Mouse (Mus musculus) liver, embryonic 16.5 days (tissue): ENCODE results near the gene Dusp14. TPM values are rescaled to one million over a fixed set of nuclear protein-coding genes. Genes with fewer than 3 reads are reported as not detected.

Experiments
- ATAC-seq: fragments of 200-750 bp; cut with Nextera tagmentation; 2 replicates; pipeline ENCODE4 v1.8.0; 2017; ENCODE audit warnings: low read depth, mild to moderate bottlenecking, moderate number of reproducible peaks, moderate library complexity
- H3K27ac ChIP-seq: fragments of 300-500 bp; sonication (generic); 2 replicates; pipeline ENCODE4 v1.5.1; 2014; ENCODE audit warnings: mild to moderate bottlenecking, low read length
- H3K27me3 ChIP-seq: fragments of 300-500 bp; sonication (generic); 2 replicates; pipeline ENCODE4 v1.6.1; 2014; ENCODE audit warnings: low read depth, low read length, mixed read lengths; ENCODE audit not compliant: control insufficient read depth, insufficient read depth
- H3K36me3 ChIP-seq: fragments of 300-500 bp; sonication (generic); 2 replicates; pipeline ENCODE4 v1.6.1; 2014; ENCODE audit warnings: mild to moderate bottlenecking; ENCODE audit not compliant: control insufficient read depth, insufficient read depth
- H3K4me1 ChIP-seq: fragments of 300-500 bp; sonication (generic); 2 replicates; pipeline ENCODE4 v1.6.1; 2014; ENCODE audit warnings: low read depth, low read length, mixed read lengths; ENCODE audit not compliant: control insufficient read depth
- H3K4me2 ChIP-seq: fragments of 300-500 bp; sonication (generic); 2 replicates; pipeline ENCODE4 v1.6.1; 2014; ENCODE audit warnings: low read depth, low read length, mixed read lengths
- H3K4me3 ChIP-seq: fragments of 300-500 bp; sonication (generic); 2 replicates; pipeline ENCODE4 v1.5.1; 2014; ENCODE audit warnings: low read depth, mild to moderate bottlenecking, low read length
- H3K9ac ChIP-seq: fragments of 300-500 bp; sonication (generic); 2 replicates; pipeline ENCODE4 v1.6.1; 2014; ENCODE audit warnings: low read depth, low read length
- H3K9me3 ChIP-seq: fragments of 300-500 bp; sonication (generic); replicated peaks from 2 replicates; pipeline ENCODE4 v1.6.1; 2016; ENCODE audit warnings: low read length; ENCODE audit not compliant: control insufficient read depth
- WGBS: fragments of 180-500 bp; shearing (Covaris S2); extraction: QIAGEN DNeasy Blood & Tissue Kit; methylation state at CpG from one replicate; pipeline ENCODE4 v1.1.7; 2014; ENCODE audit not compliant: insufficient replicate concordance; 5-methylcytosine and 5-hydroxymethylcytosine counted together
- polyA plus RNA-seq: library from polyadenylated mRNA; unstranded; fragments of >200 nt; fragmentation: Nextera tagmentation; extraction: Ambion mirVana; gene quantifications from 2 replicates; pipeline ENCODE4 v1.2.1, GENCODE M21; 2015

Dusp14 gene
- polyA plus RNA-seq, 1 experiment from 2014 or later: 1.5 TPM

DNA sequence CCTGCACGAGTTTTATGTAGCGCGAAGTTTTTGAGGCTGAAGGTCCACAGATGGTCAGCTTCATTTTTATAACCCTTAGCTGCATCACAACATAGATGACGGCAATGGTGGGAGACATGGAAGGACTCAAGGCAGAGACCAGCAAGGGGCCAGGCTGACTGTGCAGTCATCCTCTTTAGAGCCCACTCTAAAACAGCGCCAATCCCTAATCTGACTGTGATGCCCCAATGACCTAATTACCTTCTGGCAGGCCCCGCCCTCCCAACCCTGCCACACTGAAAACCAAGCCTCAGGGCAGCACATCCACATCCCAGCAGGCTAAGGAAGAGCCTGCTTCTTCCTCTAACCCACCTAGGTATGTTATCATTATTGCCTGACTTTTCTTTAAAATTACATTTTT, 8.4 kb downstream of the Dusp14 start:
- Histone ChIP-seq H3K36me3 (no peaks in the 10 kb centered on the region), H3K9me3 (no peaks in the 10 kb centered on the region), H3K9ac (no peak overlapping the region), H3K27me3 (peaks cover under 1% of the 10 kb centered on the region), H3K4me1 (no peaks in the 10 kb centered on the region), H3K4me3 (no peak overlapping the region), H3K27ac (no peak overlapping the region), H3K4me2 (no peak overlapping the region)
- 66% methylated on average over 6 of the region's 6 CpGs for WGBS
- no peak for ATAC-seq

DNA sequence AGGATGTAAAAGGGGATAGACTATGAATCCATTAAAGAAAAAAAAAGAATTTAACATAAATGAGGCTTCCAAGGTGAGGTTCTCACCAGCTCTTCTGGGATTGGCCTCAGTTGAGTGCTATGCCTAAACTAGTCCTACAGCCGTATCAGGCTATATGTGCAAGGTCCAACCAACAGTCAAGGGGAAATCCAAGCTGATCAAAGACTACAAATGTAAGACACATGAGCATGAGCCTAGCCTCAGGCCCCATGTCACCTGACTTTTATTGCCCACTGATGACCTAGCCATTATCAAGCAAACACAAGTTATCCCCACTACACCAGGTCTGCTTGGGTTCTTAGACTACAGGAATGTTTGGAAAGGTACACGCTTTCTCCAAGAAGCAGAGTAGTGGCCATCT, 9.3 kb downstream of the Dusp14 start:
- H3K9ac ChIP-seq: no peak overlapping the region
- H3K36me3 ChIP-seq: no peaks in the 10 kb centered on the region
- H3K9me3 ChIP-seq: no peaks in the 10 kb centered on the region
- no peak for ATAC-seq
- H3K27ac ChIP-seq: no peak overlapping the region
- no peaks in the 10 kb centered on the region for H3K27me3 ChIP-seq
- no peak overlapping the region for H3K4me2 ChIP-seq
- H3K4me3 ChIP-seq: no peak overlapping the region
- no peaks in the 10 kb centered on the region for H3K4me1 ChIP-seq
- WGBS: 62% methylated on average over 2 of the region's 2 CpGs

- no peak for ATAC-seq
- no peak overlapping the region for H3K4me3 ChIP-seq
- H3K36me3 ChIP-seq: no peaks in the 10 kb centered on the region
- H3K4me2 ChIP-seq: no peak overlapping the region
- no peaks in the 10 kb centered on the region for H3K9me3 ChIP-seq
- no peaks in the 10 kb centered on the region for H3K4me1 ChIP-seq
- H3K9ac ChIP-seq: no peak overlapping the region
- H3K27me3 ChIP-seq: no peaks in the 10 kb centered on the region
- H3K27ac ChIP-seq: no peak overlapping the region
- WGBS: 71% methylated on average over 2 of the region's 2 CpGs
Measured at GRCm38 (mm10) chr11:84057418-84057817, 11.6 kb downstream of the Dusp14 start.

- no peak for ATAC-seq
- Histone ChIP-seq H3K4me3 (no peak overlapping the region), H3K4me1 (no peaks in the 10 kb centered on the region), H3K4me2 (no peak overlapping the region), H3K36me3 (no peaks in the 10 kb centered on the region), H3K9me3 (no peaks in the 10 kb centered on the region), H3K9ac (no peak overlapping the region), H3K27me3 (no peaks in the 10 kb centered on the region), H3K27ac (no peak overlapping the region)
- WGBS: 68% methylated on average over 10 of the region's 10 CpGs
Measured at GRCm38 (mm10) chr11:84053524-84054163, 15.4 kb downstream of the Dusp14 start.

- no peaks in the 10 kb centered on the region for H3K36me3 ChIP-seq
- no peak overlapping the region for H3K4me3 ChIP-seq
- no peaks in the 10 kb centered on the region for H3K27me3 ChIP-seq
- 63% methylated on average over 7 of the region's 7 CpGs for WGBS
- no peaks in the 10 kb centered on the region for H3K9me3 ChIP-seq
- no peak for ATAC-seq
- H3K4me2 ChIP-seq: no peak overlapping the region
- no peak overlapping the region for H3K9ac ChIP-seq
- H3K27ac ChIP-seq: no peak overlapping the region
- H3K4me1 ChIP-seq: no peaks in the 10 kb centered on the region
Measured at GRCm38 (mm10) chr11:84053055-84053454, 16.0 kb downstream of the Dusp14 start.

DNA sequence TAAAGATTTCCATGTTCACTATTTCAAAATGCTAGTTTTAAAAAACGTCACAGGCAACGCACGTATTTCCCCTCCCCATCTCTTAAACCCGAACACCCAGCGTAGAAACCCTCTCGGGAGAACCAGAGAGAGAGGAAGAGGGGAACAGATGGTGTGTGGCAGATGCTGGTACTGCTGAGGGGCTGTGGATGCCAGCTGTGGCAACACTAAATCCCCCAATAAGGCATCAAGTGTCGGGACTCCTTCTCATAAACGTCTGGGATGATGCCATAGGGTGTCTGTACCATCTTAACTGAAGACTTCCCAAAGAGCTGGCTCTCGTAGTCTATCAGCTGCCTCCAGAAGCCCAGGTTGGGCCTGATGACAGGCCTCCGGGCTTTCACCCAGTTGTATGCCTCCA, 20.6 kb downstream of the Dusp14 start:
- 56% methylated on average over 10 of the region's 10 CpGs for WGBS
- H3K9me3 ChIP-seq: no peaks in the 10 kb centered on the region

GRCm38 (mm10) chr11:84047270-84047669, 21.8 kb downstream of the Dusp14 start:
- Histone ChIP-seq H3K9me3 (no peaks in the 10 kb centered on the region), H3K9ac (no peak overlapping the region), H3K4me1 (no peaks in the 10 kb centered on the region), H3K4me2 (no peak overlapping the region), H3K27ac (no peak overlapping the region), H3K36me3 (no peaks in the 10 kb centered on the region), H3K27me3 (no peaks in the 10 kb centered on the region), H3K4me3 (no peak overlapping the region)
- no peak for ATAC-seq
- WGBS: 46% methylated on average over 4 of the region's 4 CpGs

More for the DNA sequence above, 20.6 kb downstream of the Dusp14 start:
- Histone ChIP-seq H3K9ac (no peak overlapping the region), H3K27ac (no peak overlapping the region), H3K27me3 (no peaks in the 10 kb centered on the region), H3K4me2 (no peak overlapping the region), H3K4me3 (no peak overlapping the region), H3K36me3 (no peaks in the 10 kb centered on the region), H3K4me1 (no peaks in the 10 kb centered on the region)
- no peak for ATAC-seq

DNA sequence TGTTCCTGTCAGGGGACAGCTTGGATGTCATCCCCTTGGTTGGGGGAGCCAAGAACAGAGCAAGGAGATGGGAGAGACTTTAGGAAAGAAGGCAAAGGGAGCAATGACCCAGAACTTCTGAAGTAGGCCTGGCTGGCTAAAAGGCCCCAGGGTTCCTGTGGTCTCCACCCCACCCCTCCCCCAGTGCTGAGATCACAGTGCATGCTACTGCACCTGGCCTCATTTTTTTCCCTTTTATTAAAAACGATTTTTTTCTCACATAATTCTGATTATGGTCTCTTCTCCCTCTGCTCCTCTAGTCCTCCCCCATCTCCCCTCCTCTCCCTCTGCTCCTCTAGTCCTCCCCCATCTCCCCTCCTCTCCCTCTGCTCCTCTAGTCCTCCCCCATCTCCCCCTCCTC, 24.1 kb downstream of the Dusp14 start:
- H3K27me3 ChIP-seq: no peaks in the 10 kb centered on the region
- H3K36me3 ChIP-seq: peaks cover 3% of the 10 kb centered on the region; the same call in 1 of the 2 replicates
- WGBS: 28% methylated on average over 1 of the region's 1 CpGs

DNA sequence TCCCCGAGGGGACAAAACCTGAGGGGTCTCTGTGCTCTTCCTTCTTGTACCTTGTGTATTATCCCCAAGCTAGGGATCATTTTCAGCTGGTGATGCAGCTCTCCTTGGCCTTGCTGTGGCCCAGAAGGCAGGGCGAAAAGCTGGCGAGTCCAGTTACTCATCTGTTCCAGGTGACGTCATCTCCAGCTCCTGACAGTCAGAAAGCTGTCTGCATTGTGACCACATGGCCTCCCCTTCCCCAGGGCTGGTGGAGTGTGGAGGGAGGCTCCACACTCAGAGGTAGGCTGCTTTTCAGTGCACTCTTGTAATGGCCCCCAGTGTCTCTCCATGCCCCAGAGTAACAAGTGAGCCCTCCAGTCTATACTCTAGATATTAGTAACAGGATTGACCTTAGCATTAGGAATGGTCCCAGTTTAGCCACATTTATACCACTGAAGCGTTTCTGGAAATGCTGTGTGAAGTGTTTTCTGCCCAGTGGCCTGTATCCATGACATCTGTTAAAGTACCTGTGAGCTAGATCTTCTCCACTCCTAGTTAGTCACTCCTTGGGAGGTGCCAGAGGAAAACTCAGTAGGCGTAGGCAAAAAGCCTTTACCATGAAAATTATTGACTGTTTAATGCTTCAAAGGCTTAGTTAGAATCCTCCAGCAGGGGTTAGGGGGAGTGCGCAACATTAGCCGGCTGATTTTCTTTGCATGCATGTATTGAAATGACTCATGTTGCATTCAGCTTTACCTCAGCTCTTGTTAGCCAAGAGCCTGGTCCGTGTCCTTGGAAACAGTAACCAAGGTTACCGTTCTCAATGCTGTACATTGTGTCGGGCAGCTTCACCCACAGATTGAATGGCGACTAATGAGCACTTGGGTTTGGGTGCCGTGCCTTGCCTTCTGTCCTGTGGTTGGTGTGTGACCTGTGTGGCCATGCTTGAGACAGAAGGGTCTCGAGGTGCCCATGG, 26.0 kb downstream of the Dusp14 start:
- no peak overlapping the region for H3K27ac ChIP-seq
- no peaks in the 10 kb centered on the region for H3K9me3 ChIP-seq
- WGBS: 76% methylated on average over 14 of the region's 14 CpGs
- ATAC-seq: no peak
- H3K4me1 ChIP-seq: no peaks in the 10 kb centered on the region
- H3K9ac ChIP-seq: no peak overlapping the region
- no peaks in the 10 kb centered on the region for H3K27me3 ChIP-seq
- peaks cover 3% of the 10 kb centered on the region; the same call in 1 of the 2 replicates for H3K36me3 ChIP-seq
- H3K4me3 ChIP-seq: no peak overlapping the region
- no peak overlapping the region for H3K4me2 ChIP-seq

More for the DNA sequence above, 24.1 kb downstream of the Dusp14 start:
- Histone ChIP-seq H3K4me2 (no peak overlapping the region), H3K4me3 (no peak overlapping the region), H3K9me3 (no peaks in the 10 kb centered on the region), H3K9ac (no peak overlapping the region), H3K27ac (no peak overlapping the region), H3K4me1 (no peaks in the 10 kb centered on the region)
- ATAC-seq: no peak
